Mouse (Mus musculus) forebrain, embryonic 11.5 days (tissue): ENCODE results near the gene Itch. TPM values are rescaled to one million over a fixed set of nuclear protein-coding genes. Genes with fewer than 3 reads are reported as not detected.
A peak's percentile ranks its signal among the peaks of the same experiment; 100 is the strongest.

Source experiments
- ATAC-seq: fragments of 200-750 bp; cut with Nextera tagmentation; replicated peaks from 2 replicates; pipeline ENCODE4 v1.8.0; 2017; ENCODE audit warnings: moderate TSS enrichment; ENCODE audit not compliant: low FRiP score
- DNase-seq: peaks from one replicate; pipeline ENCODE4 v3.0.0-alpha.2; 2017; ENCODE audit warnings: low spot score
- H3K27ac ChIP-seq: fragments of 300-500 bp; sonication (generic); 2 replicates; pipeline ENCODE4 v1.5.1; 2014; ENCODE audit warnings: low read depth, low read length
- H3K27me3 ChIP-seq: fragments of 300-500 bp; sonication (generic); 2 replicates; pipeline ENCODE4 v1.6.1; 2014; ENCODE audit warnings: mild to moderate bottlenecking, low read length, mixed read lengths; ENCODE audit not compliant: control insufficient read depth, insufficient read depth
- H3K36me3 ChIP-seq: fragments of 300-500 bp; sonication (generic); 2 replicates; pipeline ENCODE4 v1.6.1; 2014; ENCODE audit warnings: mild to moderate bottlenecking, low read length, moderate library complexity, mixed read lengths; ENCODE audit not compliant: control insufficient read depth, insufficient read depth
- H3K4me1 ChIP-seq: fragments of 300-500 bp; sonication (generic); replicated peaks from 2 replicates; pipeline ENCODE4 v1.6.1; 2014; ENCODE audit warnings: low read length, mixed read lengths; ENCODE audit not compliant: control insufficient read depth, insufficient read depth
- H3K4me2 ChIP-seq: fragments of 300-500 bp; sonication (generic); 2 replicates; pipeline ENCODE4 v1.6.1; 2014; ENCODE audit warnings: low read depth, mild to moderate bottlenecking, low read length, moderate library complexity, mixed read lengths; ENCODE audit not compliant: severe bottlenecking
- H3K4me3 ChIP-seq: fragments of 300-500 bp; sonication (generic); 2 replicates; pipeline ENCODE4 v1.5.1; 2014; ENCODE audit warnings: low read depth, low read length
- H3K9ac ChIP-seq: fragments of 300-500 bp; sonication (generic); 2 replicates; pipeline ENCODE4 v1.6.1; 2014; ENCODE audit warnings: low read length
- H3K9me3 ChIP-seq: fragments of 300-500 bp; sonication (generic); 2 replicates; pipeline ENCODE4 v1.6.1; 2016; ENCODE audit warnings: low read length, mixed read lengths; ENCODE audit not compliant: control insufficient read depth
- WGBS: fragments of 180-500 bp; shearing (Covaris S2); extraction: QIAGEN DNeasy Blood & Tissue Kit; methylation state at CpG from one replicate; pipeline ENCODE4 v1.1.7; 2014; 5-methylcytosine and 5-hydroxymethylcytosine counted together
- polyA plus RNA-seq: library from polyadenylated mRNA; unstranded; fragments of >200 nt; fragmentation: Nextera tagmentation; extraction: Ambion mirVana; gene quantifications from 2 replicates; pipeline ENCODE4 v1.2.1, GENCODE M21; 2014

Gene Itch
- polyA plus RNA-seq = 61.2 and 70.0 TPM in 2 replicates

- Histone ChIP-seq H3K27me3 (no peaks in the 10 kb centered on the region), H3K27ac (peak within 1 kb of the TSS; percentile 59), H3K9me3 (no peaks in the 10 kb centered on the region), H3K4me3 (peak within 1 kb of the TSS; percentile 92), H3K36me3 (peaks cover 3% of the 10 kb centered on the region), H3K9ac (peak within 1 kb of the TSS; percentile 95), H3K4me2 (peak within 1 kb of the TSS; percentile 75), H3K4me1 (peaks cover 5% of the 10 kb centered on the region; the same call in 1 of the 2 replicates)
- DNase-seq (peak; percentile 96), ATAC-seq (peak; percentile 97)
- 3% methylated on average over 42 of the region's 65 CpGs for WGBS
Observed at GRCm38 (mm10) chr2:155133011-155133976, at the start of gene Itch. TSS of gene Itch (plus strand) at chr2:155133509.

GRCm38 (mm10) chr2:155084546-155084945, 48.8 kb upstream of the Itch start:
- Histone ChIP-seq H3K4me2 (no peak overlapping the region), H3K27me3 (no peaks in the 10 kb centered on the region), H3K36me3 (no peaks in the 10 kb centered on the region), H3K9me3 (no peaks in the 10 kb centered on the region), H3K4me1 (no peaks in the 10 kb centered on the region), H3K27ac (no peak overlapping the region), H3K4me3 (no peak overlapping the region), H3K9ac (no peak overlapping the region)
- 86% methylated on average over 5 of the region's 5 CpGs for WGBS
- ATAC-seq (no peak), DNase-seq (no peak)

- WGBS = 84% methylated on average over 5 of the region's 5 CpGs
- H3K4me2 ChIP-seq = no peak overlapping the region
- no peaks in the 10 kb centered on the region for H3K27me3 ChIP-seq
- ATAC-seq (no peak), DNase-seq (no peak)
- H3K36me3 ChIP-seq = no peaks in the 10 kb centered on the region
- H3K9ac ChIP-seq = no peak overlapping the region
- H3K9me3 ChIP-seq = no peaks in the 10 kb centered on the region
- no peak overlapping the region for H3K4me3 ChIP-seq
- no peak overlapping the region for H3K27ac ChIP-seq
- H3K4me1 ChIP-seq = no peaks in the 10 kb centered on the region
Observed at GRCm38 (mm10) chr2:155086328-155086727, 47.0 kb upstream of the Itch start.

GRCm38 (mm10) chr2:155088264-155088663, 45.0 kb upstream of the Itch start:
- H3K4me1 ChIP-seq = no peaks in the 10 kb centered on the region
- no peak overlapping the region for H3K4me3 ChIP-seq
- H3K27me3 ChIP-seq = no peaks in the 10 kb centered on the region
- H3K4me2 ChIP-seq = no peak overlapping the region
- H3K9ac ChIP-seq = no peak overlapping the region
- no peaks in the 10 kb centered on the region for H3K36me3 ChIP-seq
- ATAC-seq = no peak
- WGBS = 86% methylated on average over 6 of the region's 6 CpGs
- no peak for DNase-seq
- H3K9me3 ChIP-seq = no peaks in the 10 kb centered on the region
- no peak overlapping the region for H3K27ac ChIP-seq

GRCm38 (mm10) chr2:155090909-155091742, 42.2 kb upstream of the Itch start:
- H3K4me3 ChIP-seq = no peak overlapping the region
- WGBS = 77% methylated on average over 13 of the region's 13 CpGs
- H3K9me3 ChIP-seq = no peaks in the 10 kb centered on the region
- H3K4me1 ChIP-seq = no peaks in the 10 kb centered on the region
- no peaks in the 10 kb centered on the region for H3K27me3 ChIP-seq
- no peak overlapping the region for H3K4me2 ChIP-seq
- no peak for DNase-seq
- no peak for ATAC-seq
- no peaks in the 10 kb centered on the region for H3K36me3 ChIP-seq
- H3K9ac ChIP-seq = no peak overlapping the region
- H3K27ac ChIP-seq = no peak overlapping the region

- H3K4me3 ChIP-seq = no peak overlapping the region
- H3K4me1 ChIP-seq = no peaks in the 10 kb centered on the region
- H3K9ac ChIP-seq = no peak overlapping the region
- no peaks in the 10 kb centered on the region for H3K9me3 ChIP-seq
- DNase-seq (no peak), ATAC-seq (no peak)
- no peaks in the 10 kb centered on the region for H3K36me3 ChIP-seq
- H3K27me3 ChIP-seq = no peaks in the 10 kb centered on the region
- no peak overlapping the region for H3K27ac ChIP-seq
- H3K4me2 ChIP-seq = no peak overlapping the region
- whole genome bisulfite sequencing = 81% methylated on average over 3 of the region's 3 CpGs
Observed at GRCm38 (mm10) chr2:155091743-155092075, 41.6 kb upstream of the Itch start.

GRCm38 (mm10) chr2:155093418-155093817, 39.9 kb upstream of the Itch start:
- no peaks in the 10 kb centered on the region for H3K36me3 ChIP-seq
- 61% methylated on average over 4 of the region's 4 CpGs for WGBS
- DNase-seq (no peak), ATAC-seq (no peak)
- H3K4me1 ChIP-seq = no peaks in the 10 kb centered on the region
- no peaks in the 10 kb centered on the region for H3K27me3 ChIP-seq
- no peak overlapping the region for H3K9ac ChIP-seq
- H3K27ac ChIP-seq = no peak overlapping the region
- no peaks in the 10 kb centered on the region for H3K9me3 ChIP-seq
- H3K4me2 ChIP-seq = no peak overlapping the region
- H3K4me3 ChIP-seq = no peak overlapping the region

GRCm38 (mm10) chr2:155098720-155099380, 34.5 kb upstream of the Itch start:
- DNase-seq = no peak

More at GRCm38 (mm10) chr2:155098720-155099380, 34.5 kb upstream of the Itch start:
- Histone ChIP-seq H3K4me3 (no peak overlapping the region), H3K4me2 (no peak overlapping the region), H3K36me3 (no peaks in the 10 kb centered on the region), H3K27ac (no peak overlapping the region), H3K4me1 (no peaks in the 10 kb centered on the region), H3K9me3 (no peaks in the 10 kb centered on the region), H3K9ac (no peak overlapping the region), H3K27me3 (no peaks in the 10 kb centered on the region)
- 88% methylated on average over 9 of the region's 9 CpGs for WGBS
- ATAC-seq = no peak
